Mouse (Mus musculus): ENCODE data around the gene Rgs17. TPM values are rescaled to one million over a fixed set of nuclear protein-coding genes. Genes with fewer than 3 reads are reported as not detected.

The Rgs17 gene
- polyA plus RNA-seq, 1 experiment from 2014 or later = 1.5 TPM

GRCm38 (mm10) chr10:5824779-5825178, 97.4 kb downstream of the Rgs17 start:
- DNase-seq (ENCODE audit: low spot score) = peak; percentile 75

- peak; percentile 99 for DNase-seq (ENCODE audit: low spot score)
These were observed 98.3 kb downstream of the Rgs17 start, which contains the start of gene Mtrf1l for GRCm38 (mm10) chr10:5823740-5824491. Gene Mtrf1l (minus strand): TSS chr10:5823910.

GRCm38 (mm10) chr10:5823291-5823739, 98.9 kb downstream of the Rgs17 start:
- no peak for DNase-seq (ENCODE audit: low spot score)

- no peak for DNase-seq (ENCODE audit: low spot score)
These were observed 103.4 kb downstream of the Rgs17 start for GRCm38 (mm10) chr10:5818772-5819171.

- DNase-seq (ENCODE audit: low spot score) = no peak
These were observed 106.2 kb downstream of the Rgs17 start for GRCm38 (mm10) chr10:5815968-5816367.

GRCm38 (mm10) chr10:5813724-5814123, 108.5 kb downstream of the Rgs17 start:
- no peak for DNase-seq (ENCODE audit: low spot score)

- no peak for DNase-seq (ENCODE audit: low spot score)
These were observed 114.5 kb downstream of the Rgs17 start for GRCm38 (mm10) chr10:5807683-5808082.

GRCm38 (mm10) chr10:5806996-5807395, 115.2 kb downstream of the Rgs17 start:
- DNase-seq (ENCODE audit: low spot score) = no peak

GRCm38 (mm10) chr10:5806416-5806815, 115.8 kb downstream of the Rgs17 start:
- no peak for DNase-seq (ENCODE audit: low spot score)

- peak; percentile 99 for DNase-seq (ENCODE audit: low spot score)
These were observed 116.4 kb downstream of the Rgs17 start for GRCm38 (mm10) chr10:5805731-5806307.

GRCm38 (mm10) chr10:5805243-5805730, 116.9 kb downstream of the Rgs17 start, which contains the start of gene Fbxo5:
Gene Fbxo5 (minus strand): TSS chr10:5805600.
- DNase-seq (ENCODE audit: low spot score) = peak; percentile 99

GRCm38 (mm10) chr10:5804691-5805156, 117.5 kb downstream of the Rgs17 start:
- DNase-seq (ENCODE audit: low spot score) = peak; percentile 45

- no peak for DNase-seq (ENCODE audit: low spot score)
These were observed 118.5 kb downstream of the Rgs17 start for GRCm38 (mm10) chr10:5803739-5804138.

GRCm38 (mm10) chr10:5802866-5803265, 119.3 kb downstream of the Rgs17 start:
- DNase-seq (ENCODE audit: low spot score) = no peak

GRCm38 (mm10) chr10:5800490-5800889, 121.7 kb downstream of the Rgs17 start:
- DNase-seq (ENCODE audit: low spot score) = peak; percentile 52

- DNase-seq (ENCODE audit: low spot score) = no peak
These were observed 124.1 kb downstream of the Rgs17 start for GRCm38 (mm10) chr10:5798069-5798468.

GRCm38 (mm10) chr10:5790657-5791056, 131.5 kb downstream of the Rgs17 start:
- DNase-seq (ENCODE audit: low spot score) = peak; percentile 22

GRCm38 (mm10) chr10:5786923-5787322, 135.3 kb downstream of the Rgs17 start:
- DNase-seq (ENCODE audit: low spot score) = peak; percentile 33
